Comparison of ENCODE assay signal across 11 mouse cellular contexts in the genomic region with DNA sequence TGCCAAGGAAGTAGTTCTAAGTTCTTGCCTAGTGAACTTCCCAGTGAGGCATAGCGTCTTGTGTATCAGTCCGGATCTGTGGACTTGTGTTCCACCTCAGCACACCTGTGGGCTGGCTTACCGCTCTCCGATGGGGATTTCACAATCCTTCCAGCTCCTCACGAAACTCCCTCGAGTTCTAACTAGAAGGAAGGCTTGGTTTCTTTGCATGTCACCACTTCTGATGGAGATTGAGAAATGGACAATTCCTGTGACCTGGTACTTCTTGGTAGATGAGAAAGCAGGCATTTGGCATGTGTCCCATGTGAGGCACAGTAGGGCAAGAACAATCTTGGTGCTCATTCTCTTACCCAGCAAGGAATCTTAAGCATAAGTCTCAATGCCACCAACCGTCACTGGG.
"Had no signal": no experiment of that assay in that cellular context is flagged by ENCODE, and none has a peak within 500 bp of the region (broad histone marks: within the 10 kb centered on the region; RNA-seq: fewer than 3 reads in every experiment).

No protein-coding gene starts in this region.

- H3K36me3 ChIP-seq: hindbrain, embryonic 12.5 days had no signal

- H3K9me3 ChIP-seq: heart, embryonic 10.5 days; heart, embryonic 12.5 days; hindbrain, embryonic 10.5 days; hindbrain, embryonic 12.5 days; kidney, embryonic 15.5 days; limb, embryonic 13.5 days; limb, embryonic 15.5 days had no signal

- H3K4me3 ChIP-seq: gastrocnemius, adult 2 months; heart, embryonic 10.5 days; heart, embryonic 12.5 days; hindbrain, embryonic 10.5 days; hindbrain, embryonic 12.5 days; kidney, embryonic 15.5 days; limb, embryonic 13.5 days; limb, embryonic 15.5 days had no signal

- H3K4me1 ChIP-seq: heart, embryonic 10.5 days; heart, embryonic 12.5 days; hindbrain, embryonic 10.5 days; hindbrain, embryonic 12.5 days; kidney, embryonic 15.5 days; limb, embryonic 13.5 days; limb, embryonic 15.5 days had no signal

- H3K27ac ChIP-seq: gastrocnemius, adult 2 months; heart, embryonic 10.5 days; hindbrain, embryonic 10.5 days; hindbrain, embryonic 12.5 days; hindbrain, embryonic 14.5 days; hindbrain, postnatal 0 days; kidney, embryonic 15.5 days; kidney, postnatal 0 days; limb, embryonic 13.5 days; limb, embryonic 15.5 days had no signal

- H3K4me2 ChIP-seq: heart, embryonic 12.5 days; hindbrain, embryonic 12.5 days; hindbrain, embryonic 14.5 days; kidney, embryonic 15.5 days; limb, embryonic 13.5 days; limb, embryonic 15.5 days had no signal

- H3K27me3 ChIP-seq: heart, embryonic 12.5 days; hindbrain, embryonic 12.5 days; kidney, embryonic 15.5 days; limb, embryonic 13.5 days; limb, embryonic 15.5 days had no signal

- H3K9ac ChIP-seq: heart, embryonic 12.5 days; hindbrain, embryonic 12.5 days; hindbrain, embryonic 14.5 days; kidney, embryonic 15.5 days; limb, embryonic 13.5 days; limb, embryonic 15.5 days had no signal
